Mouse (Mus musculus) lung, postnatal 4 days (tissue): ENCODE data around the gene Trim3.

Source experiments
- DNase-seq, 2 experiments: peaks; one replicate each; pipeline ENCODE4 v3.0.0; 2021

The Trim3 gene

GRCm38 (mm10) chr7:105633127-105633800 is at the start of gene Trim3:
TSS of gene Trim3 (minus strand) at chr7:105633571.
- peak; percentile 94 for DNase-seq

GRCm38 (mm10) chr7:105650639-105651435 is 17.5 kb upstream of the Trim3 start, which contains the start of gene Dnhd1:
TSS of gene Dnhd1 (plus strand) at chr7:105650827.
- DNase-seq, result peak; percentile 85 to 90

- DNase-seq, result no peak
Measured at GRCm38 (mm10) chr7:105641936-105642335, 8.6 kb upstream of the Trim3 start.

GRCm38 (mm10) chr7:105640894-105641255 is 7.5 kb upstream of the Trim3 start:
- peak; percentile 42 to 49 for DNase-seq

GRCm38 (mm10) chr7:105640233-105640893 is 7.0 kb upstream of the Trim3 start, which contains the start of the genes Arfip2 and Gm45799:
TSS of gene Arfip2 (minus strand) at chr7:105640416.
TSS of gene Gm45799 (plus strand) at chr7:105640552.
- DNase-seq, result peak; percentile 98

GRCm38 (mm10) chr7:105639756-105640155 is 6.4 kb upstream of the Trim3 start, which contains the start of gene Timm10b:
TSS of gene Timm10b (plus strand) at chr7:105640056.
- DNase-seq, result no peak

- DNase-seq, result no peak
Measured at GRCm38 (mm10) chr7:105639304-105639703, 5.9 kb upstream of the Trim3 start.

- DNase-seq, result no peak
Measured at GRCm38 (mm10) chr7:105638776-105639175, 5.4 kb upstream of the Trim3 start.

GRCm38 (mm10) chr7:105635726-105636125 is 2.4 kb upstream of the Trim3 start:
- no peak for DNase-seq

- no peak for DNase-seq
Measured at GRCm38 (mm10) chr7:105634272-105634920, 1.0 kb upstream of the Trim3 start.

GRCm38 (mm10) chr7:105633801-105634135 is 397 bp upstream of the Trim3 start:
- DNase-seq, result no peak

- DNase-seq, result peak in 1 of 2 experiments; percentile 35
Measured at GRCm38 (mm10) chr7:105632551-105632972, 809 bp downstream of the Trim3 start.

- DNase-seq, result peak; percentile 79 to 84
Measured at GRCm38 (mm10) chr7:105628633-105629032, 4.7 kb downstream of the Trim3 start.

- peak; percentile 46 to 75 for DNase-seq
Measured at GRCm38 (mm10) chr7:105625397-105625796, 8.0 kb downstream of the Trim3 start.

GRCm38 (mm10) chr7:105621646-105622292 is 11.6 kb downstream of the Trim3 start:
- DNase-seq, result peak; percentile 33 to 51

- DNase-seq, result peak; percentile 65 to 82
Measured at GRCm38 (mm10) chr7:105621053-105621452, 12.3 kb downstream of the Trim3 start.

GRCm38 (mm10) chr7:105619701-105620100 is 13.7 kb downstream of the Trim3 start:
- no peak for DNase-seq

- no peak for DNase-seq
Measured at GRCm38 (mm10) chr7:105617810-105618209, 15.6 kb downstream of the Trim3 start.

GRCm38 (mm10) chr7:105616561-105616960 is 16.8 kb downstream of the Trim3 start:
- DNase-seq, result no peak

- no peak for DNase-seq
Measured at GRCm38 (mm10) chr7:105615720-105616119, 17.7 kb downstream of the Trim3 start.

GRCm38 (mm10) chr7:105614400-105614799 is 19.0 kb downstream of the Trim3 start:
- no peak for DNase-seq

GRCm38 (mm10) chr7:105611767-105612166 is 21.6 kb downstream of the Trim3 start:
- DNase-seq, result no peak
